21 mouse cellular contexts compared by ENCODE assay signal in genomic region chr9:88367322-88367721, GRCm38 (mm10).
"Had no signal": no experiment of that assay in that cellular context is flagged by ENCODE, and none has a peak within 500 bp of the region (broad histone marks: within the 10 kb centered on the region; RNA-seq: fewer than 3 reads in every experiment).

No protein-coding gene starts in this region.

- H3K36me3 ChIP-seq: hindbrain, embryonic 10.5 days; hindbrain, embryonic 12.5 days; intestine, embryonic 15.5 days; limb, embryonic 10.5 days; limb, embryonic 12.5 days had no signal

- DNase-seq: gastrocnemius, adult 2 months; gastrocnemius, postnatal 10 days; gastrocnemius, postnatal 25 days; heart, adult 18-20 months; heart, postnatal 10 days; heart, postnatal 4 days; kidney, adult 18-20 months; kidney, postnatal 14 days had no signal

- H3K9me3 ChIP-seq: heart, embryonic 10.5 days; heart, embryonic 12.5 days; hindbrain, embryonic 10.5 days; hindbrain, embryonic 12.5 days; intestine, embryonic 15.5 days; limb, embryonic 10.5 days; limb, embryonic 12.5 days had no signal

- H3K9ac ChIP-seq: heart, embryonic 12.5 days; hindbrain, embryonic 12.5 days; hindbrain, embryonic 14.5 days; intestine, embryonic 15.5 days; limb, embryonic 12.5 days had no signal

- H3K4me1 ChIP-seq: hindbrain, embryonic 12.5 days; intestine, embryonic 15.5 days had no signal

- H3K4me2 ChIP-seq: heart, embryonic 12.5 days; hindbrain, embryonic 12.5 days; hindbrain, embryonic 14.5 days; intestine, embryonic 15.5 days; limb, embryonic 12.5 days had no signal

- H3K27me3 ChIP-seq: heart, embryonic 12.5 days; hindbrain, embryonic 12.5 days; intestine, embryonic 15.5 days; limb, embryonic 12.5 days had no signal

- H3K4me3 ChIP-seq: gastrocnemius, adult 2 months; heart, embryonic 10.5 days; heart, embryonic 12.5 days; hindbrain, embryonic 10.5 days; hindbrain, embryonic 12.5 days; intestine, embryonic 15.5 days; left cerebral cortex, adult 2 months; limb, embryonic 10.5 days; limb, embryonic 12.5 days had no signal

- ATAC-seq: hindbrain, embryonic 16.5 days; inflammation-experienced regulatory T-cells, adult 6 months; intestine, embryonic 15.5 days; intestine, postnatal 0 days had no signal

- H3K27ac ChIP-seq: gastrocnemius, adult 2 months; heart, embryonic 10.5 days; hindbrain, embryonic 10.5 days; hindbrain, embryonic 12.5 days; hindbrain, embryonic 14.5 days; intestine, embryonic 15.5 days; kidney, postnatal 0 days; left cerebral cortex, adult 2 months; limb, embryonic 10.5 days; limb, embryonic 12.5 days had no signal
